ENCODE assay signal across 1 mouse cellular context in genomic region chr17:26508345-26508960, GRCm38 (mm10).
TF ChIP-seq lines count a peak whose summit lies in the region.

No protein-coding gene starts in this region.

TF ChIP-seq in CH12.LX, 34 proteins besides CTCF, POLR2A, EP300 and RAD21 (continued from another document):
- no peak; the same call in 1 of the 2 replicates for TF ChIP-seq UBTF (IDR thresholded peaks at IDR 0.05; ENCODE audit: low read depth, low read length)
- peak; percentile 95 for TF ChIP-seq NELFE (IDR thresholded peaks at IDR 0.05; ENCODE audit: low read depth, low read length)
- peak; percentile 89 for TF ChIP-seq TBP (conservative IDR thresholded peaks at IDR 0.05; ENCODE audit: low read depth, low read length)
- no peak for TF ChIP-seq NRF1 (IDR thresholded peaks at IDR 0.05; ENCODE audit: low read depth, low read length)
- TF ChIP-seq KAT2A (IDR thresholded peaks at IDR 0.05; ENCODE audit: insufficient replicate concordance, low read length): peak; percentile 14; the same call in 1 of the 2 replicates
- peak; percentile 20 for TF ChIP-seq MXI1 (IDR thresholded peaks at IDR 0.05; ENCODE audit: low read depth, low read length)
- 0 out of 2 replicates have a peak, but pooled peaks have one; percentile 42 for TF ChIP-seq GABPA (IDR thresholded peaks at IDR 0.05; ENCODE audit: insufficient replicate concordance, low read depth, low read length)
- peak; percentile 98 for TF ChIP-seq ZMIZ1 (IDR thresholded peaks at IDR 0.05; ENCODE audit: low read depth, low read length)
- peak; percentile 71; the same call in 1 of the 2 replicates for TF ChIP-seq CHD1 (IDR thresholded peaks at IDR 0.05; ENCODE audit: low read depth, low read length)
- TF ChIP-seq TCF12 (IDR thresholded peaks at IDR 0.05; ENCODE audit: low read depth, low read length): peak; percentile 35; the same call in 1 of the 2 replicates
- no peak for TF ChIP-seq MYC (IDR thresholded peaks at IDR 0.05; ENCODE audit: low read depth, low read length)
- no peak for TF ChIP-seq PAX5 (IDR thresholded peaks at IDR 0.05; ENCODE audit: low read length)
- TF ChIP-seq ZC3H11A (IDR thresholded peaks at IDR 0.05; ENCODE audit: low read depth, low read length): no peak
- peak; percentile 88 for TF ChIP-seq USF1 (IDR thresholded peaks at IDR 0.05; ENCODE audit: low read depth, low read length)
- 0 out of 2 replicates have a peak, but pooled peaks have one; percentile 66 for TF ChIP-seq CHD2 (IDR thresholded peaks at IDR 0.05; ENCODE audit: low read length)
- peak; percentile 78 for TF ChIP-seq ETS1 (conservative IDR thresholded peaks at IDR 0.05; ENCODE audit: low read depth, low read length)
- peak; percentile 78 for TF ChIP-seq USF2 (conservative IDR thresholded peaks at IDR 0.05; ENCODE audit: low read depth, low read length)
- peak; percentile 79 for TF ChIP-seq MAX (IDR thresholded peaks at IDR 0.05; ENCODE audit: low read length)
- TF ChIP-seq HCFC1 (IDR thresholded peaks at IDR 0.05; ENCODE audit: low read depth, low read length): peak; percentile 31
- peak; percentile 91 for TF ChIP-seq BHLHE40 (IDR thresholded peaks at IDR 0.05; ENCODE audit: low read depth, low read length)
- TF ChIP-seq RCOR1 (conservative IDR thresholded peaks at IDR 0.05; ENCODE audit: low read depth, low read length): no peak
- peak; percentile 57; the same call in 1 of the 2 replicates for TF ChIP-seq JUND (conservative IDR thresholded peaks at IDR 0.05; ENCODE audit: low read depth, low read length)
- peak; percentile 80; the same call in 1 of the 2 replicates for TF ChIP-seq E2F4 (IDR thresholded peaks at IDR 0.05; ENCODE audit: insufficient replicate concordance, low read depth, low read length)
- no peak for TF ChIP-seq MAFK (IDR thresholded peaks at IDR 0.05; ENCODE audit: insufficient replicate concordance, low read length)
- TF ChIP-seq MAZ (IDR thresholded peaks at IDR 0.05; ENCODE audit: low read depth, low read length): peak; percentile 83
- peak; percentile 63 for TF ChIP-seq JUN (IDR thresholded peaks at IDR 0.05; ENCODE audit: insufficient read depth, low read depth, low read length)
- peak; percentile 30 for TF ChIP-seq MEF2A (IDR thresholded peaks at IDR 0.05; ENCODE audit: borderline replicate concordance, low read depth, low read length)
- 0 out of 2 replicates have a peak, but pooled peaks have one; percentile 2 for TF ChIP-seq IRF4 (IDR thresholded peaks at IDR 0.05; ENCODE audit: low read depth, low read length)
TF ChIP-seq in CH12.LX: peak in this region for 23.
